Mouse (Mus musculus) hindbrain, embryonic 13.5 days (tissue): ENCODE results near the gene Olfr872. TPM values are rescaled to one million over a fixed set of nuclear protein-coding genes. Genes with fewer than 3 reads are reported as not detected.
"Not testable (repeated sequence)": the region's sequence is repeated elsewhere in the genome, so short reads cannot be mapped to it uniquely, and the experiment has no call there.

Source experiments
- ATAC-seq: fragments of 200-750 bp; cut with Nextera tagmentation; 2 replicates; pipeline ENCODE4 v1.8.0; 2017; ENCODE audit warnings: moderate TSS enrichment; ENCODE audit not compliant: low FRiP score
- H3K27ac ChIP-seq: fragments of 300-500 bp; sonication (generic); 2 replicates; pipeline ENCODE4 v1.5.1; 2015; ENCODE audit warnings: inconsistent platforms, mild to moderate bottlenecking, moderate library complexity
- H3K27me3 ChIP-seq: fragments of 300-500 bp; sonication (generic); 2 replicates; pipeline ENCODE4 v1.6.1; 2015; ENCODE audit warnings: mild to moderate bottlenecking, inconsistent platforms
- H3K36me3 ChIP-seq: fragments of 300-500 bp; sonication (generic); 2 replicates; pipeline ENCODE4 v1.6.1; 2015; ENCODE audit warnings: mild to moderate bottlenecking, inconsistent platforms
- H3K4me1 ChIP-seq: fragments of 300-500 bp; sonication (generic); replicated peaks from 2 replicates; pipeline ENCODE4 v1.6.1; 2015; ENCODE audit warnings: inconsistent platforms
- H3K4me2 ChIP-seq: fragments of 300-500 bp; sonication (generic); 2 replicates; pipeline ENCODE4 v1.6.1; 2015; ENCODE audit warnings: inconsistent platforms, mild to moderate bottlenecking, moderate library complexity
- H3K4me3 ChIP-seq: fragments of 300-500 bp; sonication (generic); 2 replicates; pipeline ENCODE4 v1.5.1; 2015; ENCODE audit warnings: mild to moderate bottlenecking, inconsistent platforms
- H3K9ac ChIP-seq: fragments of 300-500 bp; sonication (generic); 2 replicates; pipeline ENCODE4 v1.6.1; 2015; ENCODE audit warnings: mild to moderate bottlenecking, inconsistent platforms
- H3K9me3 ChIP-seq: fragments of 300-500 bp; sonication (generic); 2 replicates; pipeline ENCODE4 v1.6.1; 2016; ENCODE audit warnings: inconsistent platforms
- WGBS: fragments of 180-500 bp; shearing (Covaris S2); methylation state at CpG from one replicate; pipeline ENCODE4 v1.1.7; 2015; 5-methylcytosine and 5-hydroxymethylcytosine counted together
- polyA plus RNA-seq: library from polyadenylated mRNA; unstranded; fragments of >200 nt; fragmentation: Nextera tagmentation; extraction: Ambion mirVana; gene quantifications from 2 replicates; pipeline ENCODE4 v1.2.1, GENCODE M21; 2015

Olfr872 gene
- polyA plus RNA-seq: not detected in 2 replicates

GRCm38 (mm10) chr9:20236819-20237218 lies at the start of gene Olfr872:
Gene Olfr872 (plus strand): TSS chr9:20237119.
- no peak within 1 kb of the TSS for H3K4me3 ChIP-seq
- H3K4me1 ChIP-seq: no peaks in the 10 kb centered on the region
- H3K9me3 ChIP-seq: peaks cover 7% of the 10 kb centered on the region
- no peaks in the 10 kb centered on the region for H3K27me3 ChIP-seq
- no peak within 1 kb of the TSS for H3K9ac ChIP-seq
- ATAC-seq: no peak
- no peaks in the 10 kb centered on the region for H3K36me3 ChIP-seq
- no peak within 1 kb of the TSS for H3K4me2 ChIP-seq
- no peak within 1 kb of the TSS for H3K27ac ChIP-seq

- H3K27me3 ChIP-seq: no peaks in the 10 kb centered on the region
- peaks cover 14% of the 10 kb centered on the region for H3K9me3 ChIP-seq
- H3K27ac ChIP-seq: no peak overlapping the region
- H3K36me3 ChIP-seq: no peaks in the 10 kb centered on the region
- ATAC-seq: no peak
- no peak overlapping the region for H3K9ac ChIP-seq
- no peaks in the 10 kb centered on the region for H3K4me1 ChIP-seq
- 59% methylated on average over 1 of the region's 1 CpGs for WGBS
- no peak overlapping the region for H3K4me3 ChIP-seq
- H3K4me2 ChIP-seq: no peak overlapping the region
Observed at GRCm38 (mm10) chr9:20202131-20202530, 34.8 kb upstream of the Olfr872 start.

- H3K4me1 ChIP-seq, H3K27me3 ChIP-seq, H3K4me3 ChIP-seq, H3K9ac ChIP-seq, H3K36me3 ChIP-seq, H3K27ac ChIP-seq, H3K4me2 ChIP-seq, ATAC-seq: not testable (repeated sequence)
- H3K9me3 ChIP-seq: peaks cover 17% of the 10 kb centered on the region
- WGBS: 89% methylated on average over 7 of the region's 7 CpGs
Observed at GRCm38 (mm10) chr9:20203413-20203984, 33.4 kb upstream of the Olfr872 start.

- 63% methylated on average over 1 of the region's 1 CpGs for WGBS
- no peak for ATAC-seq
Observed at GRCm38 (mm10) chr9:20210812-20211211, 26.1 kb upstream of the Olfr872 start.

GRCm38 (mm10) chr9:20211477-20211876 lies 25.4 kb upstream of the Olfr872 start:
- 84% methylated on average over 2 of the region's 2 CpGs for WGBS
- no peak for ATAC-seq
- Histone ChIP-seq H3K36me3 (no peaks in the 10 kb centered on the region), H3K27me3 (no peaks in the 10 kb centered on the region), H3K27ac (no peak overlapping the region), H3K4me1 (no peaks in the 10 kb centered on the region), H3K9me3 (peaks cover 13% of the 10 kb centered on the region; the same call in 1 of the 2 replicates), H3K4me3 (no peak overlapping the region), H3K9ac (no peak overlapping the region), H3K4me2 (no peak overlapping the region)

More at GRCm38 (mm10) chr9:20210812-20211211, 26.1 kb upstream of the Olfr872 start:
- Histone ChIP-seq H3K9me3 (peaks cover 9% of the 10 kb centered on the region; the same call in 1 of the 2 replicates), H3K4me3 (no peak overlapping the region), H3K4me2 (no peak overlapping the region), H3K27ac (no peak overlapping the region), H3K9ac (no peak overlapping the region), H3K4me1 (no peaks in the 10 kb centered on the region), H3K36me3 (no peaks in the 10 kb centered on the region), H3K27me3 (no peaks in the 10 kb centered on the region)

GRCm38 (mm10) chr9:20211907-20212306 lies 25.0 kb upstream of the Olfr872 start, which contains the start of gene Olfr871:
Gene Olfr871 (plus strand): TSS chr9:20212207.
- H3K27me3 ChIP-seq: no peaks in the 10 kb centered on the region
- H3K4me2 ChIP-seq: no peak within 1 kb of the TSS
- no peak for ATAC-seq
- H3K4me1 ChIP-seq: no peaks in the 10 kb centered on the region
- no peaks in the 10 kb centered on the region for H3K36me3 ChIP-seq
- H3K9me3 ChIP-seq: peaks cover 16% of the 10 kb centered on the region; the same call in 1 of the 2 replicates
- no peak within 1 kb of the TSS for H3K4me3 ChIP-seq
- H3K9ac ChIP-seq: no peak within 1 kb of the TSS
- H3K27ac ChIP-seq: no peak within 1 kb of the TSS

- H3K36me3 ChIP-seq: no peaks in the 10 kb centered on the region
- no peak overlapping the region for H3K4me2 ChIP-seq
- no peaks in the 10 kb centered on the region for H3K4me1 ChIP-seq
- no peaks in the 10 kb centered on the region for H3K27me3 ChIP-seq
- 81% methylated on average over 2 of the region's 2 CpGs for WGBS
- H3K9me3 ChIP-seq: peaks cover 7% of the 10 kb centered on the region
- ATAC-seq: no peak
- H3K4me3 ChIP-seq: no peak overlapping the region
- no peak overlapping the region for H3K9ac ChIP-seq
- no peak overlapping the region for H3K27ac ChIP-seq
Observed at GRCm38 (mm10) chr9:20237378-20237777, 459 bp downstream of the Olfr872 start.

- ATAC-seq: no peak
- no peak within 1 kb of the TSS for H3K27ac ChIP-seq
- H3K9ac ChIP-seq: no peak within 1 kb of the TSS
- H3K4me2 ChIP-seq: no peak within 1 kb of the TSS
- H3K27me3 ChIP-seq: no peaks in the 10 kb centered on the region
- no peaks in the 10 kb centered on the region for H3K4me1 ChIP-seq
- H3K9me3 ChIP-seq: no peaks in the 10 kb centered on the region
- no peaks in the 10 kb centered on the region for H3K36me3 ChIP-seq
- WGBS: 90% methylated on average over 1 of the region's 1 CpGs
- no peak within 1 kb of the TSS for H3K4me3 ChIP-seq
Observed at GRCm38 (mm10) chr9:20282051-20282450, 45.1 kb downstream of the Olfr872 start, which contains the start of gene Olfr39. Gene Olfr39 (plus strand): TSS chr9:20282351.

GRCm38 (mm10) chr9:20295562-20295961 lies 58.6 kb downstream of the Olfr872 start:
- not testable (repeated sequence) for ATAC-seq, H3K4me3 ChIP-seq, H3K36me3 ChIP-seq, H3K27ac ChIP-seq, H3K4me1 ChIP-seq, H3K9ac ChIP-seq, H3K9me3 ChIP-seq, H3K27me3 ChIP-seq, H3K4me2 ChIP-seq
- WGBS: 92% methylated on average over 5 of the region's 5 CpGs

- no peak within 1 kb of the TSS for H3K9ac ChIP-seq
- H3K27me3 ChIP-seq: no peaks in the 10 kb centered on the region
- no peak within 1 kb of the TSS for H3K4me2 ChIP-seq
- no peak within 1 kb of the TSS for H3K27ac ChIP-seq
- no peaks in the 10 kb centered on the region for H3K9me3 ChIP-seq
- no peaks in the 10 kb centered on the region for H3K4me1 ChIP-seq
- WGBS: 85% methylated on average over 1 of the region's 1 CpGs
- no peak within 1 kb of the TSS for H3K4me3 ChIP-seq
- no peak for ATAC-seq
- H3K36me3 ChIP-seq: no peaks in the 10 kb centered on the region
Observed at GRCm38 (mm10) chr9:20298232-20298631, 61.3 kb downstream of the Olfr872 start, which contains the start of gene Olfr873. Gene Olfr873 (plus strand): TSS chr9:20298532.

Other genes starting within 250 kb of the Olfr872 start
- gene Olfr866, start 209.1 kb upstream of the Olfr872 start, polyA plus RNA-seq: not detected in 2 replicates
- not detected in 2 replicates for gene Olfr867, start 179.6 kb upstream of the Olfr872 start, polyA plus RNA-seq
- gene Olfr868, start 138.5 kb upstream of the Olfr872 start, polyA plus RNA-seq: not detected in 2 replicates
- not detected in 2 replicates for gene Olfr869, start 108.1 kb upstream of the Olfr872 start, polyA plus RNA-seq
- gene Olfr870, start 63.1 kb upstream of the Olfr872 start, polyA plus RNA-seq: not detected in 2 replicates
- gene Olfr871, start 24.9 kb upstream of the Olfr872 start, polyA plus RNA-seq: not detected in 2 replicates
- gene Olfr39, start 45.2 kb downstream of the Olfr872 start, polyA plus RNA-seq: not detected in 2 replicates
- 0.17 TPM in 1 of 2 replicates, not detected in the other for gene Olfr873, start 61.4 kb downstream of the Olfr872 start, polyA plus RNA-seq
- not detected in 2 replicates for gene Olfr18, start 99.0 kb downstream of the Olfr872 start, polyA plus RNA-seq
- gene Zfp560, start 148.1 kb downstream of the Olfr872 start, polyA plus RNA-seq: 39.7 and 40.3 TPM in 2 replicates
- gene Zfp26, start 223.0 kb downstream of the Olfr872 start, polyA plus RNA-seq: 16.4 and 17.9 TPM in 2 replicates